Mouse (Mus musculus) thymus, adult 2 months (tissue): ENCODE data around the gene Ncstn.

Experiments
- CTCF ChIP-seq: fragments of 200-500 bp; IDR thresholded peaks from 2 replicates; pipeline ENCODE4 v1.5.1; 2012; ENCODE audit warnings: mild to moderate bottlenecking, control low read depth, low read length, moderate library complexity, borderline replicate concordance; ENCODE audit not compliant: control insufficient read depth, poor library complexity, insufficient read depth; ENCODE audit errors: extremely low read depth
- POLR2A ChIP-seq: fragments of 200-500 bp; IDR thresholded peaks from 2 replicates; pipeline ENCODE4 v1.6.1; 2012; ENCODE audit warnings: mild to moderate bottlenecking, low read length, control low read depth, moderate library complexity; ENCODE audit not compliant: control insufficient read depth, poor library complexity, insufficient read depth; ENCODE audit errors: extremely low read depth

- TF ChIP-seq POLR2A (no peak), CTCF (no peak)
Measured at GRCm38 (mm10) chr1:172105101-172105500, 22.5 kb upstream of the Ncstn start.
